Mouse (Mus musculus) thymus, postnatal 25 days (tissue): Measurements from ENCODE around the gene Olfr12.

Experiments used
- DNase-seq: peaks from one replicate; pipeline ENCODE4 v3.0.0; 2022

Olfr12 gene

GRCm38 (mm10) chr1:92617488-92617887 is at the start of gene Olfr12:
Gene Olfr12 (plus strand): TSS chr1:92617788.
- no peak for DNase-seq

GRCm38 (mm10) chr1:92571022-92571421 is 46.6 kb upstream of the Olfr12 start, which contains the start of gene Olfr1413:
Gene Olfr1413 (plus strand): TSS chr1:92571322.
- DNase-seq, result no peak

GRCm38 (mm10) chr1:92585479-92585878 is 32.1 kb upstream of the Olfr12 start, which contains the start of gene Olfr1412:
Gene Olfr1412 (plus strand): TSS chr1:92585779.
- no peak for DNase-seq

GRCm38 (mm10) chr1:92594111-92594510 is 23.5 kb upstream of the Olfr12 start, which contains the start of gene Olfr1411:
Gene Olfr1411 (plus strand): TSS chr1:92594411.
- no peak for DNase-seq

- DNase-seq, result no peak
Measured at GRCm38 (mm10) chr1:92596019-92596418, 21.6 kb upstream of the Olfr12 start.

GRCm38 (mm10) chr1:92605482-92605881 is 12.1 kb upstream of the Olfr12 start, which contains the start of gene Olfr1410:
Gene Olfr1410 (plus strand): TSS chr1:92605782.
- no peak for DNase-seq

- DNase-seq, result no peak
Measured at GRCm38 (mm10) chr1:92607711-92608110, 9.9 kb upstream of the Olfr12 start.

GRCm38 (mm10) chr1:92611008-92611407 is 6.6 kb upstream of the Olfr12 start:
- peak; percentile 58 for DNase-seq

- no peak for DNase-seq
Measured at GRCm38 (mm10) chr1:92613175-92613574, 4.4 kb upstream of the Olfr12 start.

- DNase-seq, result no peak
Measured at GRCm38 (mm10) chr1:92614516-92614915, 3.1 kb upstream of the Olfr12 start.

- DNase-seq, result no peak
Measured at GRCm38 (mm10) chr1:92616046-92616445, 1.5 kb upstream of the Olfr12 start.

- DNase-seq, result no peak
Measured at GRCm38 (mm10) chr1:92618360-92618759, 772 bp downstream of the Olfr12 start.

GRCm38 (mm10) chr1:92628227-92628626 is 10.6 kb downstream of the Olfr12 start:
- no peak for DNase-seq

GRCm38 (mm10) chr1:92632196-92632595 is 14.6 kb downstream of the Olfr12 start:
- no peak for DNase-seq

GRCm38 (mm10) chr1:92632948-92633347 is 15.4 kb downstream of the Olfr12 start:
- no peak for DNase-seq

GRCm38 (mm10) chr1:92633726-92634125 is 16.1 kb downstream of the Olfr12 start:
- DNase-seq, result no peak

- DNase-seq, result no peak
Measured at GRCm38 (mm10) chr1:92634569-92634968, 17.0 kb downstream of the Olfr12 start.

GRCm38 (mm10) chr1:92634976-92635599 is 17.5 kb downstream of the Olfr12 start:
- no peak for DNase-seq

- DNase-seq, result no peak
Measured at GRCm38 (mm10) chr1:92636015-92636414, 18.4 kb downstream of the Olfr12 start.

GRCm38 (mm10) chr1:92636676-92637075 is 19.1 kb downstream of the Olfr12 start:
- DNase-seq, result no peak

- no peak for DNase-seq
Measured at GRCm38 (mm10) chr1:92637501-92638172, 20.0 kb downstream of the Olfr12 start.

- no peak for DNase-seq
Measured at GRCm38 (mm10) chr1:92638181-92638580, 20.6 kb downstream of the Olfr12 start.

GRCm38 (mm10) chr1:92638736-92639135 is 21.1 kb downstream of the Olfr12 start:
- DNase-seq, result no peak

- peak; percentile 17 for DNase-seq
Measured at GRCm38 (mm10) chr1:92640393-92640792, 22.8 kb downstream of the Olfr12 start.
